Mouse (Mus musculus) ovary, adult 2 months (tissue): ENCODE results near the gene Rab11fip5. TPM values are rescaled to one million over a fixed set of nuclear protein-coding genes. Genes with fewer than 3 reads are reported as not detected.

Experiments
- polyA plus RNA-seq: library from polyadenylated mRNA; depleted of rRNA; stranded (reverse); fragments of >200 nt; gene quantifications from 2 replicates; pipeline ENCODE4 v1.2.3, GENCODE M21; 2012; rRNA removed

Gene Rab11fip5
- 51.2 and 56.8 TPM in 2 replicates for polyA plus RNA-seq

DNA sequence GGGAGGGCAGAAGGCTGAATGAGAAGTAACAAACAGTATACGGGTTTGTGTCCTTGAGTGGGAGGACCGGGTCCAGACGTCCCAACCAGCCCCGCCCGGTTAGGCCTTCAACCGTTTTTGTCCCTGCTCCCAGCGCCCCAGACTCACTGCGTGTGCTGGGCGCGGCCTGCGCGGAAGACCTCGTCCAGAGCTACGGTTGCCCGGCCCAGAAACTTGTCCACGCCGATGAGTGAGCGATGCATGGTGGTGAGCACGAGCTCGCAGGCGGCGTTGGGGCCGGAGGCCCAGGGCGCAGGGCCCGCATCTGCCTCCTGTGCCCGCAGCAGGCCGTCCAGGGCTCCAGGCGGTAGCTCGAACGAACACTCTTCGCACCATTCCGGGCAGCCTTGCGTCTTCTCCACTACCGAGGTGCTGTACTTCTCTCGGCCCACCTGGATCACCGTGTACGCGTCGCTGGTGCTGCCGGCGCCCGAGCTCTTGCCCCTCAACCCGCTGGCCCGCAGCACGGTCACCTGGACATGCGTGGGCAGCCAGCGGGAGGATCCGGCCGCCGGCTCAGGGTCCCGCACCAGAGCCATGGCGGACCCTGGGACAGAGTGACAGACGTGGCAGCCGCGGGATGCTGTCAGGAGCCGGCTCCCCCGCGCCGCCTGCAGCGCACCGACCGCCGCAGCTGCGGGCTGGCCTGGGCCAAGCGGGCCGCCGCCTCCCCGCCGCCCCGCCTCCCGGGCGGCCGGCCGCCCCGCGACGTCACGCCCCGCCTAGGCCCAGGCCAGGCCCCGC is at the start of gene Rab11fip5:
TSS of gene Rab11fip5 (minus strand) at position 684 of the 783 bp plus-strand sequence.

DNA sequence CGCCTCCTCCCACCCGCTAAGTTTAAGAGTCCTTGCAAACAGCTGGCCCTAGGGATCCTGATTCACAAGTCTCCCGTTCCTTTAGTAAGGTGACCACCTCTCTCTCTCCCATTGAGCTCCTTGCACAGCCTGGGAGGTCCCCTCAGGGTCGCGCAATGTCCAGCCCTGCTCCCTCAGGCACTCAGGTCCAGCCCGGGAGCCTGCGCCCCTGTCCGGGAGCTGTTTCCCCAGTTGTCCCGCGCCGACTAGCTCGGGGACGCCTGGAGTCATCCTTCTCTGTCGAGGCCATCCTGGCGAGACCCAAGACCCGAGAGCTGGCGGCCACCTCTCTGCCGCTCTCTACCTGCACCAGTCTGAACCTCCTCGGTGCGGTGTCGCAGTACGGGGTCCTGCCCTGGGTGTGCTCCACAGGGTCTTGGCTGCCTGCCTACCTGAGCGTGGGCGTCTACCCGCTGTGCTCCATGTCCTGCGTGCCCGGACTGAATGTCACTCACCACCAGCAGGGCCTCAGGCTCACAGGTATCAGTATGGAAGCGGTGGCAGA is 49.5 kb upstream of the Rab11fip5 start, which contains the start of gene Noto:
TSS of gene Noto (plus strand) at position 51 of the 544 bp plus-strand sequence.

GRCm38 (mm10) chr6:85333000-85333669 is 41.3 kb downstream of the Rab11fip5 start, which contains the start of gene Sfxn5:
Sfxn5 (minus strand) TSS chr6:85333422.

Other genes starting within 250 kb of the Rab11fip5 start
- gene Spr, start 236.9 kb downstream of the Rab11fip5 start, polyA plus RNA-seq, result 29.9 and 31.1 TPM in 2 replicates
- gene Emx1, start 187.2 kb downstream of the Rab11fip5 start, polyA plus RNA-seq, result 0.09 TPM in 1 of 2 replicates, not detected in the other
- gene Sfxn5, start 41.2 kb downstream of the Rab11fip5 start, polyA plus RNA-seq, result 8.1 and 10.1 TPM in 2 replicates
- gene Noto, start 49.3 kb upstream of the Rab11fip5 start, polyA plus RNA-seq, result 9.1 and 10.0 TPM in 2 replicates
- gene Smyd5, start 57.4 kb upstream of the Rab11fip5 start, polyA plus RNA-seq, result 44.5 and 53.9 TPM in 2 replicates
- gene Cct7, start 76.9 kb upstream of the Rab11fip5 start, polyA plus RNA-seq, result 144 and 170 TPM in 2 replicates
- gene Pradc1, start 77.3 kb upstream of the Rab11fip5 start, polyA plus RNA-seq, result 22.8 and 24.0 TPM in 2 replicates
- 1.1 and 1.3 TPM in 2 replicates for gene Fbxo41, start 128.4 kb upstream of the Rab11fip5 start, polyA plus RNA-seq
- 0.20 and 0.46 TPM in 2 replicates for gene Egr4, start 139.0 kb upstream of the Rab11fip5 start, polyA plus RNA-seq
- 0.94 and 1.7 TPM in 2 replicates for gene Alms1, start 212.9 kb upstream of the Rab11fip5 start, polyA plus RNA-seq